Mouse (Mus musculus) lung, embryonic 14.5 days (tissue): ENCODE data around the gene Acd. TPM values are rescaled to one million over a fixed set of nuclear protein-coding genes. Genes with fewer than 3 reads are reported as not detected.

Source experiments
- ATAC-seq: fragments of 200-750 bp; cut with Nextera tagmentation; 2 replicates; pipeline ENCODE4 v1.8.0; 2017; ENCODE audit warnings: mild to moderate bottlenecking, moderate TSS enrichment, moderate library complexity; ENCODE audit not compliant: insufficient read depth
- DNase-seq: peaks from one replicate; pipeline ENCODE4 v3.0.0-alpha.2; 2015
- H3K27ac ChIP-seq: fragments of 300-500 bp; sonication (generic); 2 replicates; pipeline ENCODE4 v1.5.1; 2014; ENCODE audit warnings: low read depth, mild to moderate bottlenecking, moderate library complexity
- H3K27me3 ChIP-seq: fragments of 300-500 bp; sonication (generic); 2 replicates; pipeline ENCODE4 v1.6.1; 2014; ENCODE audit warnings: low read length, control low read depth; ENCODE audit not compliant: insufficient read depth
- H3K36me3 ChIP-seq: fragments of 300-500 bp; sonication (generic); 2 replicates; pipeline ENCODE4 v1.6.1; 2014; ENCODE audit warnings: control low read depth; ENCODE audit not compliant: insufficient read depth
- H3K4me1 ChIP-seq: fragments of 300-500 bp; sonication (generic); 2 replicates; pipeline ENCODE4 v1.6.1; 2014; ENCODE audit warnings: antibody characterized with exemption, control low read depth; ENCODE audit not compliant: insufficient read depth
- H3K4me2 ChIP-seq: fragments of 300-500 bp; sonication (generic); 2 replicates; pipeline ENCODE4 v1.6.1; 2014; ENCODE audit warnings: mild to moderate bottlenecking
- H3K4me3 ChIP-seq: fragments of 300-500 bp; sonication (generic); 2 replicates; pipeline ENCODE4 v1.5.1; 2014; ENCODE audit warnings: low read depth, low read length
- H3K9ac ChIP-seq: fragments of 300-500 bp; sonication (generic); 2 replicates; pipeline ENCODE4 v1.6.1; 2014
- H3K9me3 ChIP-seq: fragments of 300-500 bp; sonication (generic); 2 replicates; pipeline ENCODE4 v1.6.1; 2016; ENCODE audit warnings: low read depth, low read length, control low read depth
- CTCF ChIP-seq: IDR thresholded peaks from 2 replicates; pipeline ENCODE4 v1.5.1; 2016; ENCODE audit warnings: antibody characterized with exemption, low read depth
- WGBS: fragments of 180-500 bp; shearing (Covaris S2); extraction: QIAGEN DNeasy Blood & Tissue Kit; methylation state at CpG from one replicate; pipeline ENCODE4 v1.1.7; 2014; 5-methylcytosine and 5-hydroxymethylcytosine counted together
- polyA plus RNA-seq: library from polyadenylated mRNA; unstranded; fragments of >200 nt; fragmentation: Nextera tagmentation; extraction: Ambion mirVana; gene quantifications from 2 replicates; pipeline ENCODE4 v1.2.1, GENCODE M21; 2014

The Acd gene
- polyA plus RNA-seq, 1 experiment from 2014 or later, result 68.6 TPM

DNA sequence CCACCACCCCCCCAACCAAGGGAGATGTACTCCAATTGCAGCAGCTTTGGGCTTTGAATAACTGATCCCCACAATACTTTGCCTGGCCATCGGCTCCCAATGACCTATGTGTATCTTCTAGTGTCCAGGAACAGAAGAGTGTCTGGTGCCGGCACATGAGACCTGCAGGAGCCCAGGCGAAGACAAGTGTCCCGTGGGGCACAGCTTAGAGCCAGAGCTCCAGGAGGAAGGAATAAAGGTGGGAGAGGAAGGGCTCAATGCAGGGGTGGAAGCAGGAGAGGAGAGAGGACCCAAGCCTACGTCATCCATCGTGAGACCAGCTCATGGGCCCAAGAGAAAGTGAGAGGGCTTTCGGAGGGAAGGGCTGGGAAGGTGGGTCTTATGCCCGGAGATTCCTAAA, 7.8 kb upstream of the Acd start:
- Histone ChIP-seq H3K36me3 (peaks cover 9% of the 10 kb centered on the region), H3K27ac (no peak overlapping the region), H3K27me3 (no peaks in the 10 kb centered on the region), H3K4me2 (no peak overlapping the region), H3K4me1 (peaks cover 4% of the 10 kb centered on the region; the same call in 1 of the 2 replicates), H3K4me3 (no peak overlapping the region), H3K9me3 (no peaks in the 10 kb centered on the region), H3K9ac (no peak overlapping the region)
- DNase-seq (no peak), ATAC-seq (peak; percentile 0; the same call in 1 of the 2 replicates)
- 89% methylated on average over 8 of the region's 8 CpGs for WGBS
- TF ChIP-seq CTCF, result no peak

DNA sequence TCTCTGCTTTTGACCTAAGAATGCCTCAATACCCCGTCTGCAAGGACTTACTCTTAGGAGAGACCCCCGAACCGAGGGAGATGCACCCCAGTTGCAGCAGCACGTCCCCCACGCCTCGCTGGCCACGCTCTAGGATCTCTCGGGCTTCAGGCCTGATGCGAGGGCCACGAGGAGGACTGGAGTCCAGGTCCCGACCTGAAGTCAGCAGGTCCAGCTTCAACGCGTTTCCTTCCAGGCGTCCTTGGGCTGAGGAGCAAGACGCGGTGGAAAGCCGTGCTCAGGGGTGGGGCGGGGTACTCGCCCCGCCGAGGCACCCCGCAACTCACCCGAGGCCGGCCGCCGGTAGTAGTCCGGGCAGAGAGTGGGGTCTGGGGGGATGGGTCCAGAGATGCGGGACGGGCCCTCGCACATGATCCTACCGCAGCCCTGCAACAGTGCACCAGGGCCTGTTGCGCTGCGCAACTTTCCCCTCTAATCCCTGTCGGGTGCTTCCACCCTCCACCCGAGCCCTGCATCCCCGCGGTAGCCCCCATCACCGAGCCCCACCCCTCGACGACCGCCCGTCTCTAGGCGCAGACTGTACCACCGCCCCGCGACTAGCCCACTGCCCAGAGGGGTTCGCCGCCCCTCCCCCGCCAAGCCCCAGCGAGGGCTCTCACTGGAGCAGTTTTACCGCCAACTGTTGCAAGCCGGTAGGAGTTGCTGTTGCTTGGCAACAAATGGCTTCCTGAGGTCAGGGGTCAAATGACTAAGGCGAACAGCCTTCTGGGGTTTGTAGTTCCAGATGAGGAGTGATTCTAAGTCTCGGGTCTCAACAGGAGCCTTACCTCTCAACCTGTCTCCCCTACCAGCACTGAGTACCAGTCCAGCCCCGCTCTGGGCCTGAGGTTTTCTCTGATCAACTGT, 6.8 kb upstream of the Acd start, which contains the start of the genes 4933405L10Rik and Enkd1:
TSS of gene 4933405L10Rik (plus strand) at position 158 of the 906 bp plus-strand sequence.
TSS of gene Enkd1 (minus strand) at position 713 of the 906 bp plus-strand sequence.
- no peak for TF ChIP-seq CTCF
- no peak within 1 kb of the TSS for H3K27ac ChIP-seq
- H3K4me1 ChIP-seq, result peaks cover 4% of the 10 kb centered on the region; the same call in 1 of the 2 replicates
- H3K9ac ChIP-seq, result peak within 1 kb of the TSS; percentile 75
- H3K9me3 ChIP-seq, result no peaks in the 10 kb centered on the region
- ATAC-seq (peak; percentile 91), DNase-seq (peak; percentile 99)
- H3K27me3 ChIP-seq, result no peaks in the 10 kb centered on the region
- H3K4me3 ChIP-seq, result peak within 1 kb of the TSS; percentile 80
- peaks cover 18% of the 10 kb centered on the region for H3K36me3 ChIP-seq
- peak within 1 kb of the TSS; percentile 96 for H3K4me2 ChIP-seq
- under 1% methylated on average over 49 of the region's 55 CpGs for WGBS

DNA sequence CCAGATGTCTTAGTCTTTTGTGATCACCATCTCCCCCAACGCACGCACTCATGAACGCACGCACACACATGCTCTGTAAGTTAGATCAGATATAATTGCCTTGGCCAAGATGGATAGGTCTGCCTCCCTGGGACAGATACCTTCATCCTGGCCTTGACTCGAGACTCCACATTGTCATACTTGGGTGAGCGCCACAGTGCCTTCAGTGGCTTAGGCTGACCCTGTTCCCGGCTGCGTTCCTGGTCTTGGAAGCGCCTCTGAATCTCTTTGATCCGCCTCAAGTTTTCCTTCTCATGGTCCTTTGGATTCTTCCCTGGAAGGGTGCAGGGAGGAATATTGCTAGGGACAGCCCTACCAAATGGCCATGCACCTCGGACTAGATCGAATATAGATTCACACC, 5.5 kb upstream of the Acd start:
- Histone ChIP-seq H3K27me3 (no peaks in the 10 kb centered on the region), H3K9me3 (no peaks in the 10 kb centered on the region), H3K4me1 (peaks cover 4% of the 10 kb centered on the region; the same call in 1 of the 2 replicates), H3K27ac (no peak overlapping the region), H3K36me3 (peaks cover 21% of the 10 kb centered on the region), H3K4me3 (peak overlapping the region; percentile 80; the same call in 1 of the 2 replicates), H3K9ac (no peak overlapping the region), H3K4me2 (peak overlapping the region; percentile 96)
- DNase-seq (no peak), ATAC-seq (no peak)
- WGBS, result 71% methylated on average over 12 of the region's 12 CpGs
- no peak for TF ChIP-seq CTCF

DNA sequence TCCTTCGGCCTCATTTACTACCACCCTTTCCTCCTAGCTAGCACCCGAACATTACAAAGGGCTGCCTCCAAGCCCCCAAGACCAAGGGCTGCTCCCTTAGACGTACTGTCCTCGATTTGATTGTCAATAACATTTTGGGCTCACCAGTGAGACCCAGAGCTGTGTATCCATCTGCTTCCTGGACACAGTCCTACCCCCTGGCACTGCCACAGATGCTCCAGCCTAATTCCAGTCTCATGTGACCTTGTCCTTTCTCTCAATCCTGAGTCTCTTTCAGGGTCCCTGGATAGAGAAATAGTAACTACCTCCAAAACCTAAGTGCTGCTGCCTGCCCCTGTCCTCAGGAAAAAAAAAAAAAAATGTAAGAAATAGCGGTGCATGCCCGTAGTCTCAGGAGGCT, 4.1 kb upstream of the Acd start:
- peaks cover 6% of the 10 kb centered on the region; the same call in 1 of the 2 replicates for H3K4me1 ChIP-seq
- 88% methylated on average over 6 of the region's 6 CpGs for WGBS
- peaks cover 21% of the 10 kb centered on the region for H3K36me3 ChIP-seq
- ATAC-seq (no peak), DNase-seq (no peak)
- H3K4me2 ChIP-seq, result no peak overlapping the region
- no peaks in the 10 kb centered on the region for H3K27me3 ChIP-seq
- no peak overlapping the region for H3K9ac ChIP-seq
- TF ChIP-seq CTCF, result no peak
- H3K27ac ChIP-seq, result no peak overlapping the region
- H3K9me3 ChIP-seq, result no peaks in the 10 kb centered on the region
- no peak overlapping the region for H3K4me3 ChIP-seq

DNA sequence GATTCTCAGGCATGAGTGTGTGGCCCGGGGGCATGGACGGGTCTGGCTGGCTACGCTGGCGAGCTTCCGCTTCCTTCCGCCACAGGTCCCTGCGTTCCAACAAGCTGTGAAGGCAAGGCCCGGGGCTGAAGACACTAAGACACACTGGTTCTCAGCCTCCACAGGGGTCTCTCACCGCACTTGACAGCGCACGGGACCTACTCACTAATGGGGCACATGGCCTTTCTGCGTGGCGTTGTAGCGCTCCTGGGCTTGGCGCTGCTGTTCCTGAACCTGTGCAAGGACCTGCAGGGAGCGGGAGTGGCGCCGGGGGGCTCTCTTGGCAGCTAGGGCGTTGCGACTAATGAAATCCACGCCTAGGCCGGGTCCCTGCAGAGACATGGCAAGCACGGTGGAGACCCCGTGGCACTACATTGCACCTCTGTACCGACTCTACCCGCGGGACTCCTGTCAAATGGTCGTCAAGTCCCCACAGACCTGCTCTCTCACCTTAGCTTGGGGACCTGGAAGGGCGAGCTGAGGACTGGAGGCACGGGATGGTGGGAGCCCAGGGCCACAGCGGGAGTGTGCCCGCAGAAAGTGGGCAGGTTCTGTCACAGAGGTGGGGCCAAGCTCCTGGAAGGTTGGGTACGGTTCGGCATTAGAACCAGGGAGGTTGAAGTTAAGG, 3.4 kb upstream of the Acd start:
- ATAC-seq (no peak), DNase-seq (no peak)
- no peak overlapping the region for H3K27ac ChIP-seq
- no peaks in the 10 kb centered on the region for H3K9me3 ChIP-seq
- no peak overlapping the region for H3K9ac ChIP-seq
- H3K4me3 ChIP-seq, result no peak overlapping the region
- TF ChIP-seq CTCF, result no peak
- H3K36me3 ChIP-seq, result peaks cover 24% of the 10 kb centered on the region
- 90% methylated on average over 34 of the region's 34 CpGs for WGBS
- no peak overlapping the region for H3K4me2 ChIP-seq
- peaks cover 6% of the 10 kb centered on the region; the same call in 1 of the 2 replicates for H3K4me1 ChIP-seq
- no peaks in the 10 kb centered on the region for H3K27me3 ChIP-seq

DNA sequence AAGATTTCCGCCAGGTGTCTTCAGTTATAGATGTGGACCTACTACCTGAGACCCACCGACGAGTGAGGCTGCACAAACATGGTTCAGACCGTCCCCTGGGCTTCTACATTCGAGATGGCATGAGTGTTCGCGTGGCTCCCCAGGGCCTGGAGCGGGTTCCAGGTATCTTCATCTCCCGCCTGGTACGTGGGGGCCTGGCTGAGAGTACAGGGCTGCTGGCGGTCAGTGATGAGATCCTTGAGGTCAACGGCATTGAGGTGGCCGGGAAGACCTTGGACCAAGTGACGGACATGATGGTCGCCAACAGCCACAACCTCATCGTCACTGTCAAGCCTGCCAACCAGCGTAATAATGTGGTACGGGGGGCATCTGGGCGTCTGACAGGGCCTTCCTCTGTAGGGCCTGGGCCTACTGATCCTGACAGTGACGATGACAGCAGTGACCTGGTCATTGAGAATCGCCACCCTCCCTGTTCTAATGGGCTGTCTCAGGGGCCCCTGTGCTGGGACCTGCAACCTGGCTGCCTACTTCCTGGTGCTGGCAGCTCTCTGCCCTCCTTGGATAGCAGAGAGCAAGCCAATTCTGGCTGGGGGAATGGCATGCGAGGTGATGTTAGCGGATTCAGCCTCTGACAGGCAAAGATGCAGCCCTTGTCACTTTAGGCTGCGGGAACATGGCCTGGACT, 2.0 kb upstream of the Acd start:
- Histone ChIP-seq H3K9me3 (no peaks in the 10 kb centered on the region), H3K36me3 (peaks cover 36% of the 10 kb centered on the region), H3K4me3 (no peak overlapping the region), H3K27me3 (no peaks in the 10 kb centered on the region), H3K4me2 (no peak overlapping the region), H3K27ac (no peak overlapping the region), H3K4me1 (peaks cover 6% of the 10 kb centered on the region; the same call in 1 of the 2 replicates), H3K9ac (no peak overlapping the region)
- no peak for TF ChIP-seq CTCF
- DNase-seq (no peak), ATAC-seq (no peak)
- 87% methylated on average over 24 of the region's 24 CpGs for WGBS
